Mouse (Mus musculus) CH12.LX (cell line): ENCODE results near the gene Timm13. TPM values are rescaled to one million over a fixed set of nuclear protein-coding genes. Genes with fewer than 3 reads are reported as not detected.
A peak's percentile ranks its signal among the peaks of the same experiment; 100 is the strongest.

ENCODE experiments used
- DNase-seq: peaks from one replicate; pipeline ENCODE4 v3.0.0-alpha.2; 2013; ENCODE audit errors: extremely low read depth
- H3K27ac ChIP-seq: 2 replicates; pipeline ENCODE4 v1.5.1; 2012; ENCODE audit warnings: low read depth, mild to moderate bottlenecking, control low read depth, moderate library complexity; ENCODE audit not compliant: insufficient read depth
- H3K27me3 ChIP-seq: replicated peaks from 2 replicates; pipeline ENCODE3; 2012; ENCODE audit warnings: inconsistent platforms
- H3K36me3 ChIP-seq, 2 experiments: replicated peaks in 1 of 2; 2 replicates each; pipeline versions ENCODE3 to v1.6.1; 2012; ENCODE audit warnings: inconsistent platforms in 1 of 2, low read length in 1 of 2, mild to moderate bottlenecking in 1 of 2, mixed read lengths in 1 of 2, moderate library complexity in 1 of 2; ENCODE audit not compliant: control insufficient read depth in 1 of 2, insufficient read depth in 1 of 2
- H3K4me1 ChIP-seq, 2 experiments: 2 replicates each; pipeline ENCODE4 v1.6.1; 2012; ENCODE audit warnings: inconsistent platforms in 1 of 2, moderate library complexity in 1 of 2; ENCODE audit not compliant: insufficient read depth in 2 of 2, control insufficient read depth in 1 of 2
- H3K4me2 ChIP-seq: 2 replicates; pipeline ENCODE4 v1.6.1; 2012; ENCODE audit warnings: low read depth, mild to moderate bottlenecking, control low read depth; ENCODE audit not compliant: poor library complexity, insufficient read depth, severe bottlenecking
- H3K4me3 ChIP-seq, 3 experiments: fragments of 150-350 bp in 1 of 3; sonication (generic) in 1 of 3; replicated peaks in 1 of 3; 2 replicates each; pipeline versions ENCODE3 to v1.5.1; 2011 to 2012; ENCODE audit warnings: low read depth in 2 of 3, low read length in 2 of 3, mild to moderate bottlenecking in 2 of 3, moderate library complexity in 2 of 3, control low read depth in 1 of 3, improper control_type of control experiment in 1 of 3, inconsistent platforms in 1 of 3, mixed read lengths in 1 of 3; ENCODE audit not compliant: poor library complexity in 1 of 3
- H3K79me2 ChIP-seq: replicated peaks from 2 replicates; pipeline ENCODE4 v1.6.1; 2012; ENCODE audit warnings: mild to moderate bottlenecking, moderate library complexity; ENCODE audit not compliant: control insufficient read depth, poor library complexity, insufficient read depth, severe bottlenecking; ENCODE audit errors: extremely low read depth
- H3K9ac ChIP-seq: 2 replicates; pipeline ENCODE4 v1.6.1; 2012; ENCODE audit warnings: low read depth, mild to moderate bottlenecking, control low read depth, moderate library complexity; ENCODE audit not compliant: insufficient read depth
- H3K9me3 ChIP-seq: replicated peaks from 2 replicates; pipeline ENCODE3; 2012; ENCODE audit warnings: low read length, inconsistent platforms, mixed read lengths
- CHD1 ChIP-seq: IDR thresholded peaks from 2 replicates; pipeline ENCODE4 v1.6.1; 2012; ENCODE audit warnings: low read depth, low read length, improper control_type of control experiment, inconsistent platforms
- CHD2 ChIP-seq: IDR thresholded peaks from 2 replicates; pipeline ENCODE4 v1.6.1; 2011; ENCODE audit warnings: low read length, improper control_type of control experiment
- E2F4 ChIP-seq: IDR thresholded peaks from 2 replicates; pipeline ENCODE4 v1.6.1; 2011; ENCODE audit warnings: low read depth, low read length, improper control_type of control experiment; ENCODE audit not compliant: insufficient replicate concordance
- ELF1 ChIP-seq: IDR thresholded peaks from 2 replicates; pipeline ENCODE4 v1.6.1; 2014; ENCODE audit warnings: low read depth, mild to moderate bottlenecking, inconsistent platforms, low read length, improper control_type of control experiment
- EP300 ChIP-seq: IDR thresholded peaks from 2 replicates; pipeline ENCODE4 v1.6.1; 2011; ENCODE audit warnings: low read length, improper control_type of control experiment
- ETS1 ChIP-seq: conservative IDR thresholded peaks from 2 replicates; pipeline ENCODE4 v1.6.1; 2012; ENCODE audit warnings: low read depth, mild to moderate bottlenecking, inconsistent platforms, low read length, improper control_type of control experiment, moderate library complexity
- GABPA ChIP-seq: IDR thresholded peaks from 2 replicates; pipeline ENCODE4 v1.6.1; 2012; ENCODE audit warnings: low read depth, low read length, improper control_type of control experiment, inconsistent platforms; ENCODE audit not compliant: insufficient replicate concordance
- HCFC1 ChIP-seq: IDR thresholded peaks from 2 replicates; pipeline ENCODE4 v1.6.1; 2012; ENCODE audit warnings: low read depth, mild to moderate bottlenecking, inconsistent platforms, low read length, improper control_type of control experiment
- IRF4 ChIP-seq: IDR thresholded peaks from 2 replicates; pipeline ENCODE4 v1.6.1; 2014; ENCODE audit warnings: low read depth, mild to moderate bottlenecking, inconsistent platforms, low read length, improper control_type of control experiment
- JUN ChIP-seq: IDR thresholded peaks from 2 replicates; pipeline ENCODE4 v1.6.1; 2011; ENCODE audit warnings: low read depth, mild to moderate bottlenecking, low read length, improper control_type of control experiment, moderate library complexity; ENCODE audit not compliant: insufficient read depth
- KAT2A ChIP-seq: IDR thresholded peaks from 2 replicates; pipeline ENCODE4 v1.6.1; 2012; ENCODE audit warnings: low read length, improper control_type of control experiment, inconsistent platforms; ENCODE audit not compliant: insufficient replicate concordance
- MAFK ChIP-seq: IDR thresholded peaks from 2 replicates; pipeline ENCODE4 v1.6.1; 2011; ENCODE audit warnings: low read length, improper control_type of control experiment; ENCODE audit not compliant: insufficient replicate concordance
- MAX ChIP-seq: IDR thresholded peaks from 2 replicates; pipeline ENCODE4 v1.6.1; 2011; ENCODE audit warnings: low read length, improper control_type of control experiment
- MAZ ChIP-seq: IDR thresholded peaks from 2 replicates; pipeline ENCODE4 v1.6.1; 2012; ENCODE audit warnings: low read depth, mild to moderate bottlenecking, inconsistent platforms, low read length, improper control_type of control experiment, moderate library complexity
- MXI1 ChIP-seq: IDR thresholded peaks from 2 replicates; pipeline ENCODE4 v1.6.1; 2011; ENCODE audit warnings: mild to moderate bottlenecking, low read depth, low read length, improper control_type of control experiment
- MYC ChIP-seq: IDR thresholded peaks from 2 replicates; pipeline ENCODE4 v1.6.1; 2011; ENCODE audit warnings: low read depth, mild to moderate bottlenecking, improper control_type of control experiment, low read length
- NRF1 ChIP-seq: IDR thresholded peaks from 2 replicates; pipeline ENCODE4 v1.6.1; 2014; ENCODE audit warnings: low read depth, mild to moderate bottlenecking, inconsistent platforms, low read length, improper control_type of control experiment, moderate library complexity
- PAX5 ChIP-seq: IDR thresholded peaks from 2 replicates; pipeline ENCODE4 v1.6.1; 2012; ENCODE audit warnings: low read length, inconsistent platforms, mixed read lengths
- SIN3A ChIP-seq: IDR thresholded peaks from 2 replicates; pipeline ENCODE4 v1.6.1; 2012; ENCODE audit warnings: low read length, improper control_type of control experiment, inconsistent platforms
- TCF12 ChIP-seq: IDR thresholded peaks from 2 replicates; pipeline ENCODE4 v1.6.1; 2014; ENCODE audit warnings: low read depth, mild to moderate bottlenecking, inconsistent platforms, low read length, improper control_type of control experiment
- UBTF ChIP-seq: IDR thresholded peaks from 2 replicates; pipeline ENCODE4 v1.6.1; 2012; ENCODE audit warnings: low read depth, mild to moderate bottlenecking, inconsistent platforms, low read length, improper control_type of control experiment, moderate library complexity
- USF1 ChIP-seq: IDR thresholded peaks from 2 replicates; pipeline ENCODE4 v1.6.1; 2014; ENCODE audit warnings: low read depth, mild to moderate bottlenecking, inconsistent platforms, low read length, improper control_type of control experiment
- USF2 ChIP-seq: conservative IDR thresholded peaks from 2 replicates; pipeline ENCODE4 v1.6.1; 2011; ENCODE audit warnings: low read depth, low read length, improper control_type of control experiment
- ZC3H11A ChIP-seq: IDR thresholded peaks from 2 replicates; pipeline ENCODE4 v1.6.1; 2012; ENCODE audit warnings: low read depth, mild to moderate bottlenecking, inconsistent platforms, low read length, improper control_type of control experiment
- ZKSCAN1 ChIP-seq: IDR thresholded peaks from 2 replicates; pipeline ENCODE4 v1.6.1; 2012; ENCODE audit warnings: low read depth, inconsistent platforms, low read length, improper control_type of control experiment, borderline replicate concordance
- ZMIZ1 ChIP-seq: IDR thresholded peaks from 2 replicates; pipeline ENCODE4 v1.6.1; 2012; ENCODE audit warnings: low read depth, mild to moderate bottlenecking, inconsistent platforms, low read length, improper control_type of control experiment
- ZNF384 ChIP-seq: IDR thresholded peaks from 2 replicates; pipeline ENCODE4 v1.6.1; 2012; ENCODE audit warnings: low read depth, low read length, improper control_type of control experiment, inconsistent platforms
- dilution Hi-C: fragments of 300-500 bp; cut with MboI; formaldehyde crosslinking; loops from 2 replicates; pipeline ENCODE4 v1.14.3; 2020; ENCODE audit warnings: low sequenced_read_pairs; ENCODE audit not compliant: extremely low pct_unique_long_range_greater_than_20kb, extremely low pct_ligation_motif_present
- in situ Hi-C: fragments of 300-500 bp; cut with MboI; formaldehyde crosslinking; loops from 3 replicates; pipeline ENCODE4 v1.14.3; 2019; ENCODE audit warnings: low sequenced_read_pairs, low pct_ligation_motif_present, low pct_unique_long_range_greater_than_20kb, mixed read lengths
- polyA plus RNA-seq: library from polyadenylated mRNA; unstranded; fragments of >175 nt; gene quantifications from 2 replicates; pipeline ENCODE4 v1.2.1, GENCODE M21; 2012; ENCODE audit warnings: low read depth; ENCODE audit not compliant: insufficient read length
- total RNA-seq, 2 experiments: library from RNA; depleted of rRNA; stranded (reverse); fragments of 300-350 nt in 1 of 2; fragments of >200 nt in 1 of 2; gene quantifications; 2 replicates each; pipeline ENCODE4 v1.2.3; 2012 to 2014

The Timm13 gene
- total and polyA plus RNA-seq, 3 experiments = 137 to 292 (median 279) TPM

DNA sequence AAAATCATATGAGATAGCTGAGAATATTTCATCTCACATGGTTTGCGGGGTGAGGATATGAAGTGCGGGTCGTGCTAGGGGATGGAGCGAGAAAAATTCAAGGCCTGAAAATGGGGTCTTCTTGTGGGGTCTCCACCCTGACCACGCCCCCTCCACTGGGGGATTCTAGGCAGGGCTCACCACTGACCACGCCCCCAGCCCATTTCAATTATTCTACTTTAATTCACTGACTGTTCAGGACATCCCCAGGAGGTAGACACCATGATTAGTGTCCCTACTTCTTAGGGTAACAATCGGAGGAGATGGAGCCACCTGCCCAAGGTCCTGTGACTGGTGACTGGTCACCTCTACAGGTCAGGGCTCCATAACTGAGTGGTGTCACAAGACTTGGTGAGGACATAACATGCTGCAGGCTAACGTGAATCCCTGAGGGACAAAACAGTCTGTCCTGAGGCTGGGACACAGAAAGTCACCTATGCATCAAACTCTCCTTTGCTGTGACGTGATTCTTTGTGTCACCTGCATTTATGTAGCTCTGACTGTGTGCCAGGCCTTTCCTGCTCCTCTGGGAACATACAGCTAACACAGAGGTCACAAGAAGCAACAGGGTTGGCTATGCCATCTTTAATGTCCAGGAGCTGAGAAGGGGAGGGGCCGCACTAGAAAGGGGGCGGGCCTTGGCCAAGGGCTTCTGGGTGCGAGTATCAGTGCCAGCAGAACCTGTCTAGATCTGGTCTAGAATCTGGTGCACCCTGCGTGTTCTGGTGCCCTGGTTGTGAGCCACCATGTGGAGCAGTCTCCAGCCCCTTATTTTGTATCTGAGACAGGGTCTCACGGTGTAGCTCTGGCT, 33.6 kb upstream of the Timm13 start:
- peaks cover 9% of the 10 kb centered on the region for H3K79me2 ChIP-seq
- no peak for TF ChIP-seq NRF1
- TF ChIP-seq KAT2A = no peak
- TF ChIP-seq JUN = no peak
- no peak for TF ChIP-seq UBTF
- no peak for TF ChIP-seq TCF12
- no peak for TF ChIP-seq PAX5
- no peak for TF ChIP-seq USF2
- no peak for TF ChIP-seq MAFK
- TF ChIP-seq ZNF384 = no peak
- no peak for TF ChIP-seq ZC3H11A
- no peak for TF ChIP-seq USF1
- no peak for TF ChIP-seq HCFC1
- TF ChIP-seq CHD1 = no peak
- TF ChIP-seq E2F4 = no peak
- TF ChIP-seq SIN3A = no peak
- no peak for TF ChIP-seq MXI1
- no peak for TF ChIP-seq GABPA
- TF ChIP-seq ETS1 = no peak
- no peaks in the 10 kb centered on the region for H3K9me3 ChIP-seq
- peaks cover 3 to 14% of the 10 kb centered on the region in 2 experiments for H3K36me3 ChIP-seq
- no peak overlapping the region for H3K27ac ChIP-seq
- H3K4me3 ChIP-seq = no peak overlapping the region
- no peak for DNase-seq
- H3K27me3 ChIP-seq = peaks cover 34% of the 10 kb centered on the region
- H3K4me2 ChIP-seq = no peak overlapping the region
- peaks cover 41 to 86% of the 10 kb centered on the region in 2 experiments for H3K4me1 ChIP-seq
- in situ Hi-C loops = loop anchor here (5.0 kb wide), 1 partner anchor 33 kb away; no protein-coding TSS in a partner anchor
- dilution Hi-C loops = no loop called here
- no peak overlapping the region for H3K9ac ChIP-seq

DNA sequence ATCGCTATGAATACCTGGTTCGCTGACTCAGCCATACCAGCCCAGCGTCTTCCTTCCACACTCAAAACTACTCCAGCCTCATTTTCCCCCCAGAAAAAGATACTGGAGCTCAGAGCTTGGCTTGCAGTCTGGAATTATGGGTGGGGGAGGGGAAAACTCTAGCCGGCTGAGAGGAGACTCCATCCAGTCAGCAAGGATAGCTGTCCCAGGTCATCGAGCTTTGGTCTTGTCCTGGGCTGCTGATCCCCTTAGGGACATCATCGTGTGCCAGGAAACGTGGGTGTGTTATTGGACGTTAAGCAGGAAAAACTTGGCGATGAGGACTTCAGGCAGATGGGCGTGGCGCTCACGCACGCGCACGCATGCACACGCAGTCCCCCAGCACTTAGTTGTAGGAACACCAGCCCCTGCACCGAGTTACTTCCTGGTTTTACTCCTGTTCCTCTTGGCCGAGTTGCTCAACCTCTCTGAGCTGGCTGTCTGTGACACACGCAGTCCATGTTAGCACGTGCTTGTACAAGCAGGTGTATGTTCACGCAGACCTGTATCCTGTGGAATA, 32.7 kb upstream of the Timm13 start:
- peaks cover 36 to 85% of the 10 kb centered on the region in 2 experiments for H3K4me1 ChIP-seq
- peaks cover 26% of the 10 kb centered on the region for H3K27me3 ChIP-seq
- DNase-seq = peak; percentile 49
- H3K9me3 ChIP-seq = no peaks in the 10 kb centered on the region
- peak overlapping the region in 1 of 3 experiments; percentile 1 for H3K4me3 ChIP-seq
- no peak overlapping the region for H3K9ac ChIP-seq
- in situ Hi-C loops (loop anchor here (5.0 kb wide), 1 partner anchor 34 kb away; no protein-coding TSS in a partner anchor), dilution Hi-C loops (no loop called here)
- peak overlapping the region; percentile 7; the same call in 1 of the 2 replicates for H3K4me2 ChIP-seq
- peaks cover 3 to 14% of the 10 kb centered on the region in 2 experiments for H3K36me3 ChIP-seq
- peaks cover 9% of the 10 kb centered on the region for H3K79me2 ChIP-seq
- H3K27ac ChIP-seq = no peak overlapping the region
- TF ChIP-seq IRF4 (no peak), HCFC1 (peak; percentile 13; the same call in 1 of the 2 replicates), TCF12 (no peak), ETS1 (0 out of 2 replicates have a peak, but pooled peaks have one; percentile 15), MAFK (peak; percentile 84; the same call in 1 of the 2 replicates), EP300 (peak; percentile 10; the same call in 1 of the 2 replicates), NRF1 (peak; percentile 78), MAZ (no peak), MAX (peak; percentile 57; the same call in 1 of the 2 replicates), ELF1 (peak; percentile 87), ZC3H11A (no peak), CHD2 (peak; percentile 63; the same call in 1 of the 2 replicates), MXI1 (peak; percentile 70), E2F4 (no peak), PAX5 (no peak), ZKSCAN1 (no peak), USF1 (no peak), MYC (0 out of 2 replicates have a peak, but pooled peaks have one; percentile 26), ZMIZ1 (0 out of 2 replicates have a peak, but pooled peaks have one; percentile 33), SIN3A (no peak)
